Mouse (Mus musculus) forebrain, embryonic 14.5 days (tissue): Measurements from ENCODE around the gene Naglu. TPM values are rescaled to one million over a fixed set of nuclear protein-coding genes. Genes with fewer than 3 reads are reported as not detected.
"Not testable (repeated sequence)": the region's sequence is repeated elsewhere in the genome, so short reads cannot be mapped to it uniquely, and the experiment has no call there.

ENCODE experiments used
- ATAC-seq: fragments of 200-750 bp; cut with Nextera tagmentation; 2 replicates; pipeline ENCODE4 v1.8.0; 2017; ENCODE audit warnings: mild to moderate bottlenecking, moderate library complexity
- DNase-seq: peaks from one replicate; pipeline ENCODE4 v3.0.0-alpha.2; 2015; ENCODE audit warnings: low spot score
- H3K27ac ChIP-seq: fragments of 300-500 bp; sonication (generic); 2 replicates; pipeline ENCODE4 v1.5.1; 2014; ENCODE audit warnings: low read depth, mild to moderate bottlenecking, control low read depth, low read length, moderate library complexity
- H3K27me3 ChIP-seq: fragments of 300-500 bp; sonication (generic); replicated peaks from 2 replicates; pipeline ENCODE4 v1.6.1; 2014; ENCODE audit warnings: low read length, control low read depth, mixed read lengths; ENCODE audit not compliant: control insufficient read depth, insufficient read depth
- H3K36me3 ChIP-seq: fragments of 300-500 bp; sonication (generic); 2 replicates; pipeline ENCODE4 v1.6.1; 2014; ENCODE audit warnings: low read length, control low read depth; ENCODE audit not compliant: control insufficient read depth, insufficient read depth
- H3K4me1 ChIP-seq: fragments of 300-500 bp; sonication (generic); 2 replicates; pipeline ENCODE4 v1.6.1; 2014; ENCODE audit warnings: antibody characterized with exemption, low read length, control low read depth; ENCODE audit not compliant: control insufficient read depth, insufficient read depth
- H3K4me2 ChIP-seq: fragments of 300-500 bp; sonication (generic); 2 replicates; pipeline ENCODE4 v1.6.1; 2014; ENCODE audit warnings: mild to moderate bottlenecking, control low read depth, low read length
- H3K4me3 ChIP-seq: fragments of 300-500 bp; sonication (generic); 2 replicates; pipeline ENCODE4 v1.5.1; 2014; ENCODE audit warnings: low read depth, low read length, control low read depth
- H3K9ac ChIP-seq: fragments of 300-500 bp; sonication (generic); 2 replicates; pipeline ENCODE4 v1.6.1; 2014; ENCODE audit warnings: mild to moderate bottlenecking, low read length, control low read depth, moderate library complexity
- H3K9me3 ChIP-seq: fragments of 300-500 bp; sonication (generic); replicated peaks from 2 replicates; pipeline ENCODE4 v1.6.1; 2016; ENCODE audit warnings: low read length, control low read depth, mixed read lengths; ENCODE audit not compliant: control insufficient read depth
- WGBS: fragments of 180-500 bp; shearing (Covaris S2); extraction: QIAGEN DNeasy Blood & Tissue Kit; methylation state at CpG from one replicate; pipeline ENCODE4 v1.1.7; 2014; 5-methylcytosine and 5-hydroxymethylcytosine counted together
- microRNA-seq: library from miRNA; unstranded; fragments of <30 nt; microRNA quantifications from one replicate; pipeline ENCODE4, GENCODE M21; 2016
- polyA plus RNA-seq: library from polyadenylated mRNA; unstranded; fragments of >200 nt; fragmentation: Nextera tagmentation; extraction: Ambion mirVana; gene quantifications from 2 replicates; pipeline ENCODE4 v1.2.1, GENCODE M21; 2014

Gene Naglu
- polyA plus RNA-seq, 1 experiment from 2014 or later: 6.6 TPM

- H3K4me1 ChIP-seq: peaks cover 25% of the 10 kb centered on the region
- no peak for DNase-seq
- H3K9me3 ChIP-seq: no peaks in the 10 kb centered on the region
These were observed 49.4 kb downstream of the Naglu start for GRCm38 (mm10) chr11:101119131-101119760.

GRCm38 (mm10) chr11:101119761-101120544 lies 50.1 kb downstream of the Naglu start, which contains the start of the genes Retreg3 and Tubg1:
Gene Retreg3, minus strand, starts transcription at chr11:101119893.
Gene Tubg1, plus strand, starts transcription at chr11:101119938.
- H3K9me3 ChIP-seq: no peaks in the 10 kb centered on the region
- peak within 1 kb of the TSS; percentile 96 for H3K9ac ChIP-seq
- peak; percentile 97 for ATAC-seq

More at GRCm38 (mm10) chr11:101119131-101119760, 49.4 kb downstream of the Naglu start:
- H3K27me3 ChIP-seq: no peaks in the 10 kb centered on the region
- H3K4me3 ChIP-seq: peak overlapping the region; percentile 88
- peak overlapping the region; percentile 96 for H3K4me2 ChIP-seq
- H3K9ac ChIP-seq: peak overlapping the region; percentile 96
- peak overlapping the region; percentile 85 for H3K27ac ChIP-seq
- ATAC-seq: peak; percentile 76
- H3K36me3 ChIP-seq: peaks cover 25% of the 10 kb centered on the region; the same call in 1 of the 2 replicates
- under 1% methylated on average over 39 of the region's 39 CpGs for WGBS

GRCm38 (mm10) chr11:101120545-101121188 lies 50.9 kb downstream of the Naglu start:
- no peak for ATAC-seq

More at GRCm38 (mm10) chr11:101119761-101120544, 50.1 kb downstream of the Naglu start, which contains the start of the genes Retreg3 and Tubg1:
- peaks cover 29% of the 10 kb centered on the region; the same call in 1 of the 2 replicates for H3K36me3 ChIP-seq
- peak within 1 kb of the TSS; percentile 92 for H3K27ac ChIP-seq
- H3K27me3 ChIP-seq: no peaks in the 10 kb centered on the region
- H3K4me2 ChIP-seq: peak within 1 kb of the TSS; percentile 96
- under 1% methylated on average over 61 of the region's 61 CpGs for WGBS
- H3K4me1 ChIP-seq: peaks cover 25% of the 10 kb centered on the region
- DNase-seq: peak; percentile 100
- H3K4me3 ChIP-seq: peak within 1 kb of the TSS; percentile 88

GRCm38 (mm10) chr11:101124494-101124893 lies 54.7 kb downstream of the Naglu start:
- H3K9me3 ChIP-seq, H3K4me3 ChIP-seq, DNase-seq, H3K27me3 ChIP-seq, H3K27ac ChIP-seq, H3K4me2 ChIP-seq, ATAC-seq, H3K9ac ChIP-seq, H3K4me1 ChIP-seq: not testable (repeated sequence)
- 98% methylated on average over 8 of the region's 8 CpGs for WGBS
- H3K36me3 ChIP-seq: peaks cover 40% of the 10 kb centered on the region

More at GRCm38 (mm10) chr11:101120545-101121188, 50.9 kb downstream of the Naglu start:
- H3K9me3 ChIP-seq: no peaks in the 10 kb centered on the region
- 21% methylated on average over 19 of the region's 19 CpGs for WGBS
- peaks cover 21% of the 10 kb centered on the region for H3K4me1 ChIP-seq
- peaks cover 37% of the 10 kb centered on the region for H3K36me3 ChIP-seq
- peak overlapping the region; percentile 92 for H3K9ac ChIP-seq
- no peaks in the 10 kb centered on the region for H3K27me3 ChIP-seq
- DNase-seq: no peak
- H3K4me3 ChIP-seq: peak overlapping the region; percentile 88
- peak overlapping the region; percentile 92 for H3K27ac ChIP-seq
- H3K4me2 ChIP-seq: peak overlapping the region; percentile 85

- ATAC-seq, H3K27me3 ChIP-seq, H3K27ac ChIP-seq, H3K9ac ChIP-seq, H3K9me3 ChIP-seq, DNase-seq, H3K4me1 ChIP-seq, H3K4me2 ChIP-seq, H3K4me3 ChIP-seq: not testable (repeated sequence)
- peaks cover 40% of the 10 kb centered on the region for H3K36me3 ChIP-seq
- 95% methylated on average over 7 of the region's 9 CpGs for WGBS
These were observed 55.2 kb downstream of the Naglu start for GRCm38 (mm10) chr11:101125008-101125407.

GRCm38 (mm10) chr11:101127075-101127474 lies 57.3 kb downstream of the Naglu start:
- Histone ChIP-seq H3K4me2 (no peak overlapping the region), H3K27ac (no peak overlapping the region), H3K36me3 (peaks cover 40% of the 10 kb centered on the region), H3K9ac (no peak overlapping the region), H3K4me3 (no peak overlapping the region), H3K4me1 (no peaks in the 10 kb centered on the region), H3K9me3 (no peaks in the 10 kb centered on the region), H3K27me3 (no peaks in the 10 kb centered on the region)
- DNase-seq (no peak), ATAC-seq (no peak)
- 83% methylated on average over 1 of the region's 1 CpGs for WGBS

Small RNA genes within 50 kb of the gene (microRNA-seq; reads per million reads assigned to microRNA genes)
- gene Mir6928: 3.3 reads per million, percentile 18 among the genes with 10 or more reads in this experiment

Other genes with a start within 250 kb of the Naglu start
- 10.9 and 11.4 TPM in 2 replicates for gene Stat5b, start 219.3 kb upstream of the Naglu start, polyA plus RNA-seq
- gene Stat5a, start 210.7 kb upstream of the Naglu start, polyA plus RNA-seq: 0.69 and 0.96 TPM in 2 replicates
- 23.3 and 26.4 TPM in 2 replicates for gene Stat3, start 130.5 kb upstream of the Naglu start, polyA plus RNA-seq
- 15.6 and 21.1 TPM in 2 replicates for gene Cavin1, start 99.1 kb upstream of the Naglu start, polyA plus RNA-seq
- 50.2 and 74.4 TPM in 2 replicates for gene Atp6v0a1, start 60.6 kb upstream of the Naglu start, polyA plus RNA-seq
- gene Hsd17b1, start 8.4 kb downstream of the Naglu start, polyA plus RNA-seq: not detected in 2 replicates
- 52.9 and 54.9 TPM in 2 replicates for gene Coasy, start 12.6 kb downstream of the Naglu start, polyA plus RNA-seq
- gene Mlx, start 17.3 kb downstream of the Naglu start, polyA plus RNA-seq: 100 and 109 TPM in 2 replicates
- 39.8 and 54.3 TPM in 2 replicates for gene Psmc3ip, start 25.4 kb downstream of the Naglu start, polyA plus RNA-seq
- 14.0 and 14.4 TPM in 2 replicates for gene Retreg3, start 49.9 kb downstream of the Naglu start, polyA plus RNA-seq
- gene Tubg1, start 49.9 kb downstream of the Naglu start, polyA plus RNA-seq: 84.9 and 87.8 TPM in 2 replicates
- 27.4 and 31.9 TPM in 2 replicates for gene Tubg2, start 85.9 kb downstream of the Naglu start, polyA plus RNA-seq
- gene Cntnap1, start 100.5 kb downstream of the Naglu start, polyA plus RNA-seq: 0.39 and 0.48 TPM in 2 replicates
- gene Plekhh3, start 101.3 kb downstream of the Naglu start, polyA plus RNA-seq: 4.6 and 5.5 TPM in 2 replicates
- 0.10 TPM in 1 of 2 replicates, not detected in the other for gene Ccr10, start 105.4 kb downstream of the Naglu start, polyA plus RNA-seq
- 16.1 and 22.4 TPM in 2 replicates for gene Ezh1, start 156.5 kb downstream of the Naglu start, polyA plus RNA-seq
- 80.4 and 80.9 TPM in 2 replicates for gene Ramp2, start 176.0 kb downstream of the Naglu start, polyA plus RNA-seq
- gene Vps25, start 183.7 kb downstream of the Naglu start, polyA plus RNA-seq: 110 and 118 TPM in 2 replicates
- 3.0 and 3.4 TPM in 2 replicates for gene Wnk4, start 190.6 kb downstream of the Naglu start, polyA plus RNA-seq
- 0.76 and 1.3 TPM in 2 replicates for gene Cntd1, start 209.0 kb downstream of the Naglu start, polyA plus RNA-seq
- gene Coa3, start 209.1 kb downstream of the Naglu start, polyA plus RNA-seq: 237 and 260 TPM in 2 replicates
- 172 and 177 TPM in 2 replicates for gene Becn1, start 232.3 kb downstream of the Naglu start, polyA plus RNA-seq
- gene Psme3, start 246.2 kb downstream of the Naglu start, polyA plus RNA-seq: 103 and 107 TPM in 2 replicates